Mouse (Mus musculus): Measurements from ENCODE around the gene Brwd3.

DNA sequence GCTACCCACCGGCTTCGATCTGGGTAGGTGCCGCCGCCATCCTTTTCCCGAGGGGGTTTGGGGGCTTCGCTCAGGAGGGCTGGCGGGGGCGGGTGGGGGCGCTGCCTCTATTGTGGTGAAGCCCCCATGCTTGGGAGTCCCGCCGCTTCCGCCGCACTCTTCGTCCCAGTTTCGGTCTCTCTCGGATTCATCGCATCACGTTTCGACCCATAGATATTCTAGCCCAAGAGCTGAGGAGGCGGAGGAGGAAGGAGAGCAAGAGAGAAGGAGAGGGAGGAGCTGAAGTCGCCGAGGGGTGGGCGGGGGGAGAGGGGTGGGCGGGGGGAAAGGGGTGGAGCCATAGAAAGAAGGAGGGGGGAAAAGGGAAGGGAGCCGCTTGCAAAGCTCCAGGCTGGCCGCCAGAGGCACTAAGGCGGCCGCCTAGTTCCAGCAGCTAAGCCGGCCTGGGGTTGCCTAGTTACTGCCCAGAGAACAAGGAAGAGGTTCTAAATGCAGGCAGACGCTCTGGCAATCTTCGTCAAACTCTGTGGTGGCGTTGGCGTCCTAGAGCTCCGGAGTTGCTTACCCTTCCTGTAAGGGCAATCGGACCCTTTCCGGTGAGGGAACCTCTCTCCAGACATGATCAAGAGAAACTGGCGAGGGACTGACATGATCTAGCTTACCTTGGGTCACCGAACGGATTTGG lies at the start of gene Brwd3:
- TF ChIP-seq CTCF (IDR thresholded peaks at IDR 0.05; ENCODE audit: insufficient read depth, low read length) (peak; percentile 28; the same call in 1 of the 2 replicates), POLR2A (IDR thresholded peaks at IDR 0.05; ENCODE audit: borderline replicate concordance, extremely low read depth, low read depth, low read length) (peak; percentile 69; the same call in 1 of the 2 replicates)
